Mouse (Mus musculus): ENCODE measurements around the gene Immt.

Gene Immt

GRCm38 (mm10) chr6:71830690-71831580 lies at the start of gene Immt:
Immt (plus strand) TSS chr6:71831331.
- DNase-seq (ENCODE audit: low spot score in 2 of 2): peak; percentile 95 to 96

- no peak for DNase-seq (ENCODE audit: low spot score in 2 of 2)
Measured at GRCm38 (mm10) chr6:71783165-71783564, 48.0 kb upstream of the Immt start.

- peak in 1 of 2 experiments; percentile 20 for DNase-seq (ENCODE audit: low spot score in 2 of 2)
Measured at GRCm38 (mm10) chr6:71788348-71788747, 42.8 kb upstream of the Immt start.

- DNase-seq (ENCODE audit: low spot score in 2 of 2): no peak
Measured at GRCm38 (mm10) chr6:71791771-71792170, 39.4 kb upstream of the Immt start.

- DNase-seq (ENCODE audit: low spot score in 2 of 2): no peak
Measured at GRCm38 (mm10) chr6:71799391-71799790, 31.7 kb upstream of the Immt start.

- DNase-seq (ENCODE audit: low spot score in 2 of 2): no peak
Measured at GRCm38 (mm10) chr6:71801011-71801713, 30.0 kb upstream of the Immt start.

- DNase-seq (ENCODE audit: low spot score in 2 of 2): no peak
Measured at GRCm38 (mm10) chr6:71801714-71802094, 29.4 kb upstream of the Immt start.

- no peak for DNase-seq (ENCODE audit: low spot score in 2 of 2)
Measured at GRCm38 (mm10) chr6:71803609-71804008, 27.5 kb upstream of the Immt start.

- DNase-seq (ENCODE audit: low spot score in 2 of 2): peak; percentile 9 to 44
Measured at GRCm38 (mm10) chr6:71804061-71804829, 26.9 kb upstream of the Immt start.

- DNase-seq (ENCODE audit: low spot score in 2 of 2): no peak
Measured at GRCm38 (mm10) chr6:71806713-71807112, 24.4 kb upstream of the Immt start.

GRCm38 (mm10) chr6:71809890-71810289 lies 21.2 kb upstream of the Immt start:
- DNase-seq (ENCODE audit: low spot score in 2 of 2): no peak

- no peak for DNase-seq (ENCODE audit: low spot score in 2 of 2)
Measured at GRCm38 (mm10) chr6:71812820-71813219, 18.3 kb upstream of the Immt start.

- DNase-seq (ENCODE audit: low spot score in 2 of 2): no peak
Measured at GRCm38 (mm10) chr6:71819764-71820292, 11.3 kb upstream of the Immt start.

- DNase-seq (ENCODE audit: low spot score in 2 of 2): no peak
Measured at GRCm38 (mm10) chr6:71823085-71823484, 8.0 kb upstream of the Immt start.

GRCm38 (mm10) chr6:71823488-71823887 lies 7.6 kb upstream of the Immt start:
- DNase-seq (ENCODE audit: low spot score in 2 of 2): peak; percentile 84 to 87

GRCm38 (mm10) chr6:71823961-71824360 lies 7.2 kb upstream of the Immt start:
- DNase-seq (ENCODE audit: low spot score in 2 of 2): no peak

- no peak for DNase-seq (ENCODE audit: low spot score in 2 of 2)
Measured at GRCm38 (mm10) chr6:71826869-71827268, 4.3 kb upstream of the Immt start, which contains the start of gene Mrpl35. Mrpl35 (minus strand) TSS chr6:71826969.

GRCm38 (mm10) chr6:71829768-71830167 lies 1.4 kb upstream of the Immt start:
- no peak for DNase-seq (ENCODE audit: low spot score in 2 of 2)

GRCm38 (mm10) chr6:71831581-71831960 lies 440 bp downstream of the Immt start:
- DNase-seq (ENCODE audit: low spot score in 2 of 2): peak; percentile 92 to 94

GRCm38 (mm10) chr6:71836811-71837210 lies 5.7 kb downstream of the Immt start:
- DNase-seq (ENCODE audit: low spot score in 2 of 2): no peak

- DNase-seq (ENCODE audit: low spot score in 2 of 2): no peak
Measured at GRCm38 (mm10) chr6:71839815-71840214, 8.7 kb downstream of the Immt start.

Measured in natural killer cell, adult 2 months (primary cell).